Mouse (Mus musculus) ovary, postnatal 36 days (tissue): ENCODE data around the gene Mael.
A peak's percentile ranks its signal among the peaks of the same experiment; 100 is the strongest.

ENCODE experiments used
- DNase-seq: peaks from one replicate; pipeline ENCODE4 v3.0.0; 2022; ENCODE audit warnings: low spot score, mixed read lengths

The Mael gene

DNA sequence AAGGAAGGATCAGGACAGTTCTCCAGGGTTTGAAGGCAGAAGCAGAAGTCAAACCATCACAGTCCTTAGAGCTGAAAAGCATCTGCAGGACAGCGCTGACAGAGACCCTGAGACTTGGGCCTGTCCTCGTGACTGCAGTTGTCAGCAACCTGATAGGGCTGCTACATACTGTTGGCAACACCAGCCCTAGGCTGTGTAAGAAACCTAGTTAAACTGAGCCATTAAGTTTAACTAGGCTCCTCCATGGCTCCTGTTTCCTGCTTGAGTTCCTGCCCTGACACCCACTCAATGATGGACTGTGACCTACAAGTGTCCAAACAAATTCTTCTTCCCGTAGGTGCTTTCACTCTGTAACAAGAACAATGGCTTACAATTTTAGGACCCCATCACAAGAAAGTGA lies 33.4 kb downstream of the Mael start:
- DNase-seq, result no peak

DNA sequence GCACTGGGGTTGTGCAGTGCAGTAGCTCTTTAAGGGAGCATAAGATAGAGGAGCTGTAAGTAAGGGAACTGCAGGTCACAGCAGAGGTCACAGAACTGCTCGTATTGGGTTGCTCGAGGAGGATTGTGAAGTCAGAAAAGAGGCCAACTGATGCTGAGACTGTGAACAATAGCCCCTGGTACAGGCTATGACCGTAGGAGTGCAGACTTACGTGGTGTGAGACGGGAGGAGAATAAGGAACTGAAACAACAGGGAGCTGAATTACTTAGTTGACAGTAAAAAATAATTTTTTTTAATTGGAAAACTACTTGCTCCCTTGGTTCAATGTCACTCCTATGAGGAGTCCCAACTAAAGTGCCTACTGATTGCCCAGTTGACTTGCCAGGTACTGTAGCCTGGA lies 34.4 kb downstream of the Mael start:
- no peak for DNase-seq

DNA sequence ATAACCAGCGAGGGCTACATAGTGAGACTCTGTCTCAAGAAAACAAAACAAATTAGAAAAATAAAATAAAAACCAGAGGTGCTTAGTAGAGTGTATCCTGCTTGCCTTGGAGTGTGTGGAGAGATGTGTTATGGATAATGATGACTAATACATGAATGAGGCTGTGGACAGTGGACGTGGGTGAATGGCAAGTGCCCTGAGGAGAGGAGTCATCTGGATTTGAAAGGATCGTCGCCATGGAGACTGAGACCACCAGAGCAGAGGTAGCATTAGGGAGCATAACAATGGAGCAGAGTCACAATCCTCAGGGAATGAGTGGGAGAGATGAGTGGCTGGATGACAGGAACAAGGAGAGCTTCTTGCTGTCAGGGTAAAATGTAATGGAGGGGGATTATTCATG lies 48.7 kb downstream of the Mael start:
- no peak for DNase-seq

DNA sequence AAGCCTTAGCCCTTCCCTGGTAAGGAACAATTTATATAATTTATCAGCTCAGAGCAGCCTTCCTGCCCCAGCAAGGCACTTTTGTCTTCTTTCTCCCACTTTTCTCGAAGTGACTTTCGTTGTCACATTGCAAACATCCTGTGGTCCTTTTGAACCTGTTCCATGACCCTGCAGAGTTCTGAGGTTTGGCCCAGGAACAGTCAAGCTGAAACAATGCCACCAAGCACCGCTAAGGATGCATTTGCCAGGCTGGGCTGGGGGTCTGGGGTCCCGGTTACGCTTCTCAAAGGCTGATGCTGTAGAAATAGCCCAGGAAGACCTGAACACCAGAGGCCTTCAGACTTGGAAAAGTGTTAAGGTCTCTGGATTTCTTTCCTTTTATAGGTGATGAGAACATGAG lies 53.2 kb downstream of the Mael start:
- no peak for DNase-seq

DNA sequence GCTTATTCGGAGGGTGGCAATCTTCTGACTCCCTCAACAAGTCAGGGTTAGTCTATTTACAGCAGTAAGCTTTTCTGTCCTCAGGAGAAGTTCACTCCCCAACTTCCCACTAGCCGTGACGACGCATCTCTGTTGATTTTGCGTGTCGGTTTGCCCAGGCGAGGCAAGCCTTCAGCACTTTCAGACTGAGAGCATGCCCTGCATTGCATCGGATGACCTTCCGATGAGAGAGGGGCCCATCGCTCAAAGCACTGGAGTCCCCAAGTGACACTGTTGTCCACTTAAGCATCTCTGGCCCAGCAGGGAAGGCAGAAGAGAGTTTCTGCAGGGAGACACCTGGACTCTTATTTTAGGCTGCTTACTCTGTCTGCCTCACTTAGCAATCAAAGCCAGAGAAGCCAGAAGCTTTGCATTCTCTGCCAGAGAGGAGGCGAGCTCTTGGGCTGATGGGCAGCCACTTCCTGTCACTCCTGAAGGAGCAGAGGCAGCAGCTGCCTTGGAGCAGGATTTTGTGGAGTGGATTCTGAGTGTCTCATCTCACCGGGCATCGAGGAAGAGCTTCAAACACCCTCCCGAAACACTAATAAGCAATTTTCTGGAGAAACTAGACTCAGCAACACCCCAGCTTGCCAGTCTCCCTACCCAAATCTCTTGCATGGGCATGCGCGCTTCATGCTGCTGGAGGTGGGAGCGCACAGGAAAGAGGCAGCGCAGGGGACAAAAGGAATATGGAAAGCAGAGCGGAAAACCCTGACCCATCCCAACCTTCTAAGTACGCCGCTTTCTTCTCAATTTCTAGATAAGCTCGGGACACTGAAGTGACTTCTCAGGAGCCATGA lies 53.9 kb downstream of the Mael start:
- DNase-seq, result no peak

DNA sequence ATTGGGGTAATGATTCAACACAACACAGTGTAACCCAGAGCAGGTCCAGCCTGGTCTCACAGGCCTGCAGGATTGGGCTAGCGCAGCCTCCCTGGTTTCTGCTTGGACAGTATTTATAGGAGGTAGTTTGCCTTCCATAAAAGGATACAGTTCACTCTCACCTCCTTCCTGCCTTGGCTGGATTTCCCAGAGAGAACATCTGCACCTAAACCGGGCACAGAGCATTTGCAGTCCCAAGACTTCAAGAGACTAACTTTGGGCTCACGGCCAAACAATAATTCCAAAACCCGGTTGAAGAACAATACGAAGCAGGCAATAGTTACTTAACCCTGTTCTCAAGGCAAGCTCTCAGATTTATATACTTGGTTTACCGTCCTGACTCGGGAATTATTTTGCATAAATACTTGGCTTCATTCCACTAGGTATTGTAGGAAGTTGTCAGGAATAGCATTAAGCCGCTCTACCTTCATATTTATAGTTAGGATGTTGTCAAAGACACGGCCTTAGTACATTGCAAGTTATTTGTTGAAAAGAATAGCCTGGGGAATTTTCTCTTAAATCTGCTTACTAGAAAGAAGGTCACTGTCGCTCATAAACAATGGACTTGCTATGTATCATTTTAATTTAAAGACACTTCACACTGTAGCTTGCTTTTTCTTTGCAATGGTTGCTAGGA lies 55.5 kb downstream of the Mael start:
- no peak for DNase-seq

DNA sequence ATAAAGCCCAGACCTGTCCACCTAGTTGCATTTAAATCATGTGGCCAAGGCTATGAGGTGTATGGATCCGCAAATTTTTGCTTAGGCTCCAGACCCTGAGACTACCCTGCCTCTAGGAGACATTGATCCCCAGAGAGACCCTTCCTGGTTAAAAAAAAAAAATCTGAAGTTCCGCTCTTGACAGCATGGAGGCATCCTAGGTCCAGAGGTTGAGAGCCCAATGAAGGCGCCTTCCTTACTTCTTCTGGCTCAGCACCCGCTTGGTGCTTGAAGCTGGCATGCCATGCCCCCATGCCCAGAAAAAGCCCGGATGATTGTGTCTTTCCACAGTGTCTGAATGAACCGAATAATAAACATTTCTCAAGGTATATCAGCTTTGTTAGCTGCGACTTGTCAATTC lies 57.0 kb downstream of the Mael start:
- no peak for DNase-seq

DNA sequence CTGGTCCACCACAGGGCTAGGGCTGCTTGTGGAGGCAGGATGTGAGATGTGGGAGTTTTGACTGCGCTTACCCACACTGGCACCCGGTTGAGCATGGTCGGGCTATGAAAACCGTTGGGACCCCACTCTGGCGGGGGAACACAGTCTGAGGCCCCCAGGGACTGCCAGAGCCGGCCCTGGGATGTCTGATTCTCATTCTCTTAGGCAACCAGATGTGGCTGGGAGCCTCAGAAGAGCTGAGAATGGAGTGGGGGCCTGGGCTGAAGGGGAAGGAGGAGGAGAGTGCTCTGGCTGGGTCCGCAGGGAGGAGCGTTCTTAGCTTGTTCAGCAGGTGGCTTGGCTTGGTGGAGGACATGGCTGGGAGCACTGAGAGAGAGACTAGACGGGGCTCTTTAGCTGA lies 64.9 kb downstream of the Mael start:
- DNase-seq, result no peak

DNA sequence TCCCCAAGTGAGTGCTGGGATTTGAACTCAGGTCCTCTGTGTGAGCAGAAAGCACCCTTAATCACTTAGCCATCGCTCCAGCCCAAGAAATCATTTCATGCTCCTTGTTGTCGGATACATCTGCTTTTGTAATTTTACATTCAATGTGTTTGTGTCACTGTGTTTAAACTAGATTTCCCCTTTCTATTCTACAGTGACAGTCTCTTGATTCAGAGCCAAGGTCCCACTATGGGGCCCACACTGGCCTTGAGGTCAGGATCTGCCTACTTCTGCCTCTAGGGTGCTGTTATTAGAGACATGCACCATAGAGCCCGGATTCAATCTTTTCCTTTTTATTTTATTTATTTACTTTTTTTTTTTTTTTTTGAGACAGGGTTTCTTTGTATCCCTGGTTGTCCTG lies 65.6 kb downstream of the Mael start:
- DNase-seq, result no peak

DNA sequence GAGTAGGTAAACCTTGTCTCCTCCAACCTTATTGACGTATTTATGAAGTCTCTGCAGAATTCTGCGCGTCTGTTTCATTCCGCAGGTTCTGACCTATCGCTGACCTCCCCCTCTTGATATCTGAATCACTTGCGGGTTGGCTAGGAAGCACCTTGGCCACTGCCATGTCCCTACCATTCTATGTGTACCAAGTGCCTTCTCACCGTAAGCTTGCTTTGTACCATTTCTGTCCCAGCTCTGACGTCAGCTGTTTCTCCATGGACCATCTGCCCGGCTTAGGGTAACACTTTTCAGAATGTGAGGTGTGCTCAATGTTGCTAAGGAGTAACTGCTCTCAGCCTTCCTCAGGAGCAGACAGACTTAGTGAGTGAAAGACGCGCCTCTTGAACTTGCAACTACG lies 67.7 kb downstream of the Mael start:
- DNase-seq, result no peak

DNA sequence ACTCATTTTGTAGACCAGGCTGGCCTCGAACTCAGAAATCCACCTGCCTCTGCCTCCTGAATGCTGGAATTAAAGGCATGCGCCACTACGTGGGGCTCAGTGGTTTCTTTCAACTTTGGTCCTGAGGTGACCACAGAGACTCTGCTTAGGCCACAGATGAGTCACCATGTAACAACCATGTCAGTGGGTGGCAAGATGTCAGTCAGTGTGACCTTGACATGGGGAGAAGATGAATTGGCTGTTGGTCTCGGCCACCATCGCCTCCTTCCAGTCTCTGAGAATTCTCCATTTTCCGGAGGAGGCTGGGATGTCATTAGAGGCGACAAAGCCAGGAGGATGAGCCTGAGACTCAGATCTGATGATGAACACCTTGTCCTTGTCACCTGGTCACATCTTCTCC lies 68.8 kb downstream of the Mael start:
- no peak for DNase-seq

DNA sequence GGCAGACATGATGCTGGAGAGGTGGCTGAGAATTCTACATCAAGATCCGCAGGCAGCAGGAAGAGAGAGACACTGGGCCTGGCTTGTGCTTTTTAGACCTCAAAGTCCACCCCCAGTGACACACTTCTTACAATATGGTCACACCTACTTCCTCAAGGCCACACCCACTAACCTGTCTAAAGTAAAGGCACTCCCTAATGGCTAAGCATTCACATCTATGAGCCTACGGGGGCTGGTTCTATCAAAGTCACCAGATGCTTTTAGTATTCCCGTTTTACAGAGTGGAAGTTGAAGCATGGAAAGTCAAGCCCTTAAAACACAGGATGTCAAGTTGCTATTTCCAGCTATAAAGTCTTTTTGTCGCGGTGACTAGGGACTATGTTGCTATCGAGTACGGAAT lies 70.5 kb downstream of the Mael start:
- DNase-seq, result no peak

DNA sequence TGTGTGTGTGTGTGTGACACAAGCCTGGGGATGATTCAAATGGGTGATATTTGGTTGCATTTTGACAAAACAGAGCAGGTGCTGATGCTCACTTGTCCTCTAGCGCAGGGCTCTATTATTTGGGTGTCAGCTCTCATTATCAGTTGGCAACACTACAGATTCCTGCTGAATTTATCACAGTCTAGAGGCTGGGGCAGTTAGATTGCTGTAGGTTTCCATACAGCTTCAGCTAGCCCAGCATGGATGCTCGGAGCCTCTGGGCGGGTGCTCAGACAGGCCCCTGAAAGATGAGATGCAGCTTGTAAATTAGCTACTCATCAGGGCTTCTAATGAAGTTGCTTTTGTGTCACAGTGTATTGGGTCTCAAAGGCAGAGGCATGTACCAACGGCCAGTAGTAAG lies 71.1 kb downstream of the Mael start:
- DNase-seq, result no peak

DNA sequence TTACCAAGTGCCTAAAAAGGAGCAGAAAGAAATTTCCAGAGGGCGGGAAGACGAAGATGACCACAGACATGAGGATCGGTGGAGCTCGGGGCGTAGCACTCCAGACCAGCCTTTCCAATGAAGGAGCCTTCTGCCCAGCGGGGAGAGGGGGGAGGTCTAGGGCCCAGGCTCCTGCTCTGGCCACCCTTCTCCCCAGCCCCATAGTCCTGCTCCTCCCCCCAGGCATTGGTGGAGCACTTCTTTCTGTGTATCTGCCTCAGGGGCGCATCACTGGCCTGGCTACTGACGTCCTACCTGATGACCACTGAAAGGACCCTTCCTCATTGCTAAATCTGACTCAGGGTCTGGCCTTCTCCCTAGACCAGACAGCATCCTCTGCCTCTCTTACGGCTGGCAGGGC lies 73.4 kb downstream of the Mael start:
- DNase-seq, result no peak

DNA sequence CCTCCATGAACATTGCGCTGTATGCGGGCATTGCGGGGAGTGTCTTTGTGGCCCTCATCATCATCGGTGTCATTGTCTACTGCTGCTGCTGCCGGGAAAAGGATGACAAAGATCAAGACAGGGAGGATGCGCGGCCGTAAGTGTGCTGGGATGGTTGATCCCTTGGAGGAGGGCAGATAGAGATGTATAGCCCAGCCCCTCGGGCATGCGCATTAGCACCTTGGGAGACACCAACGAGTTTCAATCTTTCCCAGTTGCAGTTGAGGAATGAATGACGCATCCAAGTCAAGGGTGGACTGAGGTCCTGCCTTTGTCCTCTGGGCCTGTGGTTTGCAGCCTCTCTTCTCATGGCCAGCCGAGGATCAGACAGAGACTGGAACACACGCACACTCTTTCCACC lies 74.0 kb downstream of the Mael start:
- no peak for DNase-seq

DNA sequence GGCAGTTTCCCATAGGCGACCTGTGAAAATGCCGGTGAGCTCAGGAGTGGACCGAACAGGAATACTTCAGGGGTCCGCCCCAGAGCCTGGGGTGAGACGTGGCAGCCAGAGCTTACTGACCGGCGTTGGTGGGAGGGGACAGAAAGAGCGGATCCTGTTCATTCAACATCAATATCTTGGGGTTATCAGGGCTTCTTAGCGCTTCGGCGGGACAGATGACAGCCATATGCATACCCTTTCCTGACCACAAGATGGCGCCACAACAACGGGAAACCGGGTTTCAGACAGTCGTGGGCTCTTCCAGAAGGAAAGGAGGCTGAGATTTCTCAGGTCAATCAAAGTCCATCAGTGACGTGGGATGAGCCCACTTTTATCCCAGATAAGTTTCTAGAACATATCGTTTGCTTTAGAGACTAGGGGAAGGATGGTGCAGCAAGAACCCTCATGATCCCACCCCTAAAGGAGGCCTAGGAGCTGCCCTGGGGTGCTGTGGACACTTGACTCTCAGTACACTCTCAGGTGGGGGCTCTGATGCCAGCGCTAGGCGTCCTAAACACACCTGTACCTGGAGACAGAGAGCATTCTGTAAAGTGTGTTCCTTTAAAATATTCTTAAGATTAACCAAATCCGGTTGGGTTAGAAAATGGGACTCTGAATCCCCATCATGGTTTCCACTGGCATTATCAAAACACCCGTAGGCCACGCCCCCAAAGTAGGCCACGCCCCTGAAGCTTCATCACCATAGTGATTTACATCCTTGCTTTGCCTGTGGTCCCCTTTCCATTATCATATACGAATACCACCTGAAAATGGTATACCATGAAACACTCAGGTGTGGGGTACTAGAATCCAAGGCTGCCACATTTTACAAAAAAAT lies 77.7 kb downstream of the Mael start:
- DNase-seq, result peak; percentile 67

DNA sequence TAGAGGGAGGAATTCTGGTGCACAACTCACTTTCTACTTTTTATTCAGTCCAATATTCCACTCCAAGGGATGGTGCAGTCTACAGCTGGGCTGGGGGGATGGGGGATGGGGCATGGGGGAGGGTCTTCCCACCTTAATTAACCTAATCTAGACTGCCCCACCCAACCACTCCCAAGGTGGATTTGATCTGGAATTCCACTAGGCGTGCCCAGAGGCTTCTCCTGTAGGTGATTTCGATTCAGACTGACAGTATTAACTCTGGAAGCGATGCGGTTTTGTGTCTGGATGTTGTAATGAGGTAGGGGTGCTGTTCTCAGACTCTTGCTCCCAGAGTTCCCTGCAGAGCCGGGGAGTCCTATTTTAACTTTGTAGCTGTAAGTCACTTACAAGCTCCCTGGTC lies 78.4 kb downstream of the Mael start:
- DNase-seq, result no peak

DNA sequence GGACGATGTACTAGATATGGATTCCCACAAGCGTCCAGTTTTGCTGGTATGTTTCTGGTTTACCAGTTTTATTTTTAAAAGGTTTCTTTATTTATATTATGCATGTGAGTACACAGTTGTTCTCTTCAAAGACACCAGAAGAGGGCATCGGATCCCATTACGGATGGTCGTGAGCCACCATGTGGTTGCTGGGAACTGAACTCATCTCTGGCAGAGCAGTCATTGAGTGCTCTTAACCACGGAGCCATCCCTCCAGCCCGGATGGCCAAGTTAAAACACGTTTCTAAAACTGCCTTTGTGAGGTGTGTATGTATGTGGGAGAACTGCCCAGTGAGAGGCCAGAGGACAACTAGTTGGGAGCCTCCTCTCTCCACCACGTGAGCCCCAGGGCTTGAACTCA lies 79.9 kb downstream of the Mael start:
- DNase-seq, result no peak

DNA sequence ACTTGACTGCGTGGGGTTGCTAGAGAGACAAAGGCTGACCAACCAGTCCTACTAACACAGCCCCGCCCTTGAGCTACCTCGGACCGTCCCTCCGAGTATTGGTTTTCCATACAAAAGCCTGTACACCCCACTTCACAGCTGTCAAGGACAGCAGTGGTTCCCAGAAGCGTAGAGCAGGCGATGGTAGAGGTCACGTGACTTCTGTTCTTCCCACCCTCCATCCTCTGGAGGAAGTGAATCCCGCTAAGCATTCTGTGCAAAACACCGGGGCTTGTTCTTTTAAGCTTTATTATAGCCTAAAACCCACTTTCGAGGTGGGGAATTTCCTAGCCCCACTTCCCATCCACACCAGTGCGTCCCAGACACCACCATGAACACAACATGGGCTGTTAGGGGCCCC lies 80.8 kb downstream of the Mael start:
- no peak for DNase-seq

DNA sequence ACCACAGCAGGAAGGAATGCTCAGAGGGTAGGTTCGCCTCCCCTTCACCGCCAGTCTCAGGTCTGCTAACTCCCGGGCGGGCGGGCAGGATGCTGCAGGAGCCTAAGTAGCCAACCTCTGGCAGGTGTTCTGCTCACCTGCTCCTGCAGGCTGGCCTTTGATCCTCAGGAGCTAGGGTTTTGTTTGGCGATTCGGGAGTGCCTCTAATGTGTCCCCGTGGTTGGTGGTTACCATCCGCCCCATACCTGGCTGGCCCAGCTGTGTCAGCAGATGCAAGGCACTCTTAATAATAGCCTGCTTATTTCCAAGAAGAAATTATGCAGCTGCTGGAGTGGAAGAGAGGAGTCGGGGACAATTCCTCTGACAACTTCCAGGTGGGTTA lies 83.4 kb downstream of the Mael start:
- no peak for DNase-seq

DNA sequence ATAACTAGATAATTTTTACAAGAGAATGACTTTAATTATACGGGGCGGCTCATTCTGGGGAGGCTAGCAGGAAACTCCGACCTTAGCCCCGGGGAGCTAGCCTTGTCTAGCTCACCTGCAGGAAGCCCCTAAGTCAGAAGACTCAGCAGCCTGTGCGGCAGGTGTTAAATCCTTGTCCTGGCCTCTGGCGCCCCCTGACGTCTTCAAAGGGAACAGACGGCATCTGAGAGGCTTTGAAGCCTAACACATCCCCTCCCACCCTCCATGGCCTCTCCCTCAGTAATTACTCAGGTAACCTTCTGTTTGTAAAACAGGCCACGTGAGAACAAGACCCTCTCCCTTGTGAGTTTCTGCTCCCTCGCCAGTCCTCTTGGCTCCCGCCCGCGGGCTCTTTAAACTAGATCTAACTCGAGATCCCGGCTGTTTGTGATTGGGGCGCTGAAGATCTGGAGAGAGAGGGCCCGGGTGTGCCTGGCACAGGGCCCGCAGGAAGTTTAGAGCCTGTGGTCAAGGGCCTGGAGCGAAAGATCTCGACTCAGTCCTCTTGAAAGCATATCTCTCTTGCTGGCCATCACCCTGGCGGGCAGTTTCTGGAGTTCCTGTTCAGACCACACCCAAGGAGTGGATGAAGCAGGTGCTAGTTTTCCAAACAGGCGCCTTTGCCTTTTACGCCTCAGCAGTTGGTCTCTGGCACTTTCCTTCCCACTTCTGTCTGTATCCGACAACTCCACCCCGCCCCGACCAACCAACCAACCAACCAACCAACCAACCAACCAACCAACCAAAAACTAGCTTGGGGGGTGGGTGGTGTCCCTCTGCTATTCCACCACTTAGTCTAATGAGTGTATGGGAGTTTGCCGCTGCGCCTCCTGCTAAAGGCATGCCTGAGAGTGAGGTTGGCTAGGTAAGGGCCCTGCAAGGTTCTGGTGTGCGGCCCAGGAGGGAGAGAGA lies 84.1 kb downstream of the Mael start:
- peak; percentile 67 for DNase-seq
